8 mouse cellular contexts compared by ENCODE assay signal in the genomic region with DNA sequence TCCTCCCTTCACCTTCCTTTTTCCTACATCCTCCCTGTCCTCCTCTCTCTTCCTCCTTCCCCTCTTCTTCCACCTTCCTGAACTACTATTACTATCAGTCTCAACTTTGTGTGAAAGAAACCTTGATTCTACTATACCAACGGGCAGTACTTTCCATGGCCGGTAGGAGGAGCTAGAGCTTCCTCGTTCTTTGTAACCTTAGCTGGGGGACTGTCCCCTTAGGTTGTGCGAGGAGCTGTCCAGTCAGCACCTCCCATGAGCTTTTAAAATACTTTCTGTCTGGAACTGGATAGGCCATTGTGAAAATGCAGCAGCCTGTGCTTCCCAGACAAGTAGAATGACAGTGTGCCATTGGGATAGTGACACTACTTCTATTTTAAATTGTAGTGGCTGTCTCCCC. TPM values are rescaled to one million over a fixed set of nuclear protein-coding genes. Genes with fewer than 3 reads are reported as not detected.
A peak's percentile ranks its signal among the peaks of the same experiment; 100 is the strongest.
DNase-seq lines count a peak whose midpoint lies in the region; ATAC-seq and TF ChIP-seq lines count a peak whose summit lies in the region.

No protein-coding gene starts in this region.

- no peak overlapping the region for H3K4me3 ChIP-seq in embryonic facial prominence, embryonic 10.5 days
- no peak overlapping the region for H3K4me3 ChIP-seq in liver, adult 2 months (ENCODE audit: insufficient read depth, low read depth, low read length)

- no peak for ATAC-seq in CD4-positive, CD25-positive, alpha-beta regulatory T cell, adult 4 months

- no peak overlapping the region for H3K9ac ChIP-seq in liver, adult 2 months (ENCODE audit: low read depth, low read length)

- no peaks in the 10 kb centered on the region for H3K36me3 ChIP-seq in embryonic facial prominence, embryonic 10.5 days (replicated peaks)
- no peaks in the 10 kb centered on the region for H3K36me3 ChIP-seq in liver, adult 2 months (ENCODE audit: control insufficient read depth, insufficient read depth, low read length)

- no peak for TF ChIP-seq POLR2A in liver, adult 2 months (IDR thresholded peaks at IDR 0.05; ENCODE audit: extremely low read depth, insufficient read depth, low read length)

- peaks cover 11% of the 10 kb centered on the region for H3K4me1 ChIP-seq in embryonic facial prominence, embryonic 10.5 days
- no peaks in the 10 kb centered on the region for H3K4me1 ChIP-seq in liver, adult 2 months (ENCODE audit: control insufficient read depth, insufficient read depth, low read length)

- no peaks in the 10 kb centered on the region for H3K79me2 ChIP-seq in liver, adult 2 months (ENCODE audit: control insufficient read depth, insufficient read depth, low read length)

- H3K9me3 ChIP-seq in embryonic facial prominence, embryonic 10.5 days = no peaks in the 10 kb centered on the region

- H3K27me3 ChIP-seq in embryonic facial prominence, embryonic 10.5 days (replicated peaks; ENCODE audit: low read depth, poor library complexity, severe bottlenecking) = peaks cover 37% of the 10 kb centered on the region
- no peaks in the 10 kb centered on the region for H3K27me3 ChIP-seq in liver, adult 2 months (ENCODE audit: control insufficient read depth, insufficient read depth, low read length)

- peak; percentile 16 for DNase-seq in CD4-positive, CD25-positive, alpha-beta regulatory T cell, adult 2 months (ENCODE audit: low read depth, low spot score)
- DNase-seq in urinary bladder, adult 18-20 months (ENCODE audit: low spot score in 2 of 2) = peak; percentile 6 to 25
- no peak for DNase-seq in urinary bladder, postnatal 10 days (ENCODE audit: low spot score)
- peak; percentile 84 for DNase-seq in embryonic facial prominence, embryonic 10.5 days (ENCODE audit: low spot score)
- DNase-seq in kidney, adult 9 months = peak; percentile 82
- peak; percentile 23 for DNase-seq in liver, adult 2 months (ENCODE audit: extremely low read depth, low read depth, low spot score)
- DNase-seq in retina, postnatal 1 day = peak; percentile 83

- H3K27ac ChIP-seq in embryonic facial prominence, embryonic 10.5 days (replicated peaks) = no peak overlapping the region
- no peak overlapping the region for H3K27ac ChIP-seq in liver, adult 2 months (replicated peaks; ENCODE audit: insufficient read depth, low read depth, low read length)

- TF ChIP-seq CTCF in liver, adult 2 months (IDR thresholded peaks at IDR 0.05; ENCODE audit: low read depth, low read length) = peak; percentile 52

- WGBS in embryonic facial prominence, embryonic 10.5 days = 0% methylated on average over 4 of the region's 4 CpGs
- WGBS in liver, adult 2 months = 0% methylated on average over 4 of the region's 4 CpGs

RNA-seq across cellular contexts. Expression of a gene that starts 3.3 kb away (rescaled TPM):
- not detected for polyA plus RNA-seq in CD4-positive, CD25-positive, alpha-beta regulatory T cell, adult 4 months (2017; shearing (Covaris generic))
- 2.3 and 2.6 TPM in 2 replicates for polyA plus RNA-seq in embryonic facial prominence, embryonic 10.5 days (2016; fragmentation: Nextera tagmentation; extraction: Ambion mirVana)
- total RNA-seq in liver, adult 2 months (2014; rRNA removed) = 0.09 TPM in 1 of 2 replicates, not detected in the other
- not detected in 2 replicates for polyA plus RNA-seq in liver, adult 2 months (2012; rRNA removed)
